Mouse (Mus musculus) MEL (cell line): ENCODE measurements around the gene Mslnl. TPM values are rescaled to one million over a fixed set of nuclear protein-coding genes. Genes with fewer than 3 reads are reported as not detected.

Experiments used
- DNase-seq: peaks from one replicate; pipeline ENCODE4 v3.0.0; 2011; ENCODE audit warnings: low read depth, low spot score
- H3K27ac ChIP-seq: 2 replicates; pipeline ENCODE4 v1.5.1; 2012; ENCODE audit warnings: low read depth, mild to moderate bottlenecking, control low read depth, low read length, moderate library complexity; ENCODE audit not compliant: control insufficient read depth
- H3K27me3 ChIP-seq, 2 experiments: fragments of 150-350 bp in 1 of 2; sonication (generic) in 1 of 2; 2 replicates each; pipeline ENCODE4 v1.6.1; 2012; ENCODE audit warnings: low read length in 2 of 2, mild to moderate bottlenecking in 2 of 2, improper control_type of control experiment in 1 of 2, moderate library complexity in 1 of 2; ENCODE audit not compliant: insufficient read depth in 2 of 2, control insufficient read depth in 1 of 2
- H3K36me3 ChIP-seq, 2 experiments: 2 replicates each; pipeline ENCODE4 v1.6.1; 2012 to 2014; ENCODE audit warnings: low read length in 2 of 2, improper control_type of control experiment in 1 of 2, inconsistent platforms in 1 of 2, mild to moderate bottlenecking in 1 of 2; ENCODE audit not compliant: insufficient read depth in 2 of 2, control insufficient read depth in 1 of 2
- H3K4me1 ChIP-seq, 2 experiments: fragments of 150-350 bp in 1 of 2; sonication (generic) in 1 of 2; 2 replicates each; pipeline ENCODE4 v1.6.1; 2012; ENCODE audit warnings: low read length in 2 of 2, improper control_type of control experiment in 1 of 2, mild to moderate bottlenecking in 1 of 2; ENCODE audit not compliant: insufficient read depth in 2 of 2, control insufficient read depth in 1 of 2
- H3K4me3 ChIP-seq, 2 experiments: fragments of 150-350 bp in 1 of 2; sonication (generic) in 1 of 2; 2 replicates each; pipeline ENCODE4 v1.5.1; 2012; ENCODE audit warnings: low read depth in 2 of 2, low read length in 2 of 2, mild to moderate bottlenecking in 2 of 2, moderate library complexity in 2 of 2, control low read depth in 1 of 2, improper control_type of control experiment in 1 of 2; ENCODE audit not compliant: control insufficient read depth in 1 of 2, insufficient read depth in 1 of 2
- H3K79me2 ChIP-seq: 2 replicates; pipeline ENCODE4 v1.6.1; 2012; ENCODE audit warnings: mild to moderate bottlenecking, low read length, moderate library complexity; ENCODE audit not compliant: control insufficient read depth, poor library complexity, insufficient read depth
- H3K9ac ChIP-seq: 2 replicates; pipeline ENCODE4 v1.6.1; 2012; ENCODE audit warnings: low read depth, mild to moderate bottlenecking, control low read depth, low read length, moderate library complexity; ENCODE audit not compliant: control insufficient read depth, poor library complexity, severe bottlenecking
- H3K9me3 ChIP-seq: fragments of 150-350 bp; sonication (generic); replicated peaks from 2 replicates; pipeline ENCODE4 v1.6.1; 2012; ENCODE audit warnings: mild to moderate bottlenecking, low read length, improper control_type of control experiment, moderate library complexity; ENCODE audit not compliant: insufficient read depth
- CHD2 ChIP-seq: IDR thresholded peaks from 2 replicates; pipeline ENCODE4 v1.6.1; 2011; ENCODE audit warnings: low read length, improper control_type of control experiment
- CTCF ChIP-seq, 3 experiments: IDR thresholded peaks in 2 of 3; conservative IDR thresholded peaks in 1 of 3; 2 replicates each; pipeline ENCODE4 v1.5.1; 2011 to 2012; ENCODE audit warnings: low read length in 3 of 3, low read depth in 2 of 3, mild to moderate bottlenecking in 2 of 3, improper control_type of control experiment in 1 of 3, inconsistent platforms in 1 of 3, mixed read lengths in 1 of 3, moderate library complexity in 1 of 3; ENCODE audit not compliant: control insufficient read depth in 1 of 3, insufficient read depth in 1 of 3, poor library complexity in 1 of 3, severe bottlenecking in 1 of 3
- ETS1 ChIP-seq: IDR thresholded peaks from 2 replicates; pipeline ENCODE4 v1.6.1; 2012; ENCODE audit warnings: low read depth, mild to moderate bottlenecking, inconsistent platforms, low read length, improper control_type of control experiment, moderate library complexity
- GABPA ChIP-seq: IDR thresholded peaks from 2 replicates; pipeline ENCODE4 v1.6.1; 2012; ENCODE audit warnings: low read depth, mild to moderate bottlenecking, inconsistent platforms, low read length, improper control_type of control experiment, moderate library complexity
- GATA1 ChIP-seq: IDR thresholded peaks from 2 replicates; pipeline ENCODE4 v1.6.1; 2011; ENCODE audit warnings: low read depth, low read length, improper control_type of control experiment
- JUND ChIP-seq: IDR thresholded peaks from 2 replicates; pipeline ENCODE4 v1.6.1; 2011; ENCODE audit warnings: low read depth, mild to moderate bottlenecking, improper control_type of control experiment, low read length
- KAT2A ChIP-seq: conservative IDR thresholded peaks from 2 replicates; pipeline ENCODE4 v1.6.1; 2012; ENCODE audit warnings: low read depth, low read length, improper control_type of control experiment, inconsistent platforms
- MAX ChIP-seq: IDR thresholded peaks from 2 replicates; pipeline ENCODE4 v1.6.1; 2011; ENCODE audit warnings: low read length, improper control_type of control experiment
- MAZ ChIP-seq: IDR thresholded peaks from 2 replicates; pipeline ENCODE4 v1.6.1; 2012; ENCODE audit warnings: low read depth, mild to moderate bottlenecking, inconsistent platforms, low read length, improper control_type of control experiment
- MXI1 ChIP-seq: IDR thresholded peaks from 2 replicates; pipeline ENCODE4 v1.6.1; 2011; ENCODE audit warnings: mild to moderate bottlenecking, low read depth, low read length, improper control_type of control experiment
- POLR2AphosphoS5 ChIP-seq: IDR thresholded peaks from 2 replicates; pipeline ENCODE4 v1.6.1; 2012; ENCODE audit warnings: low read depth, borderline replicate concordance, mild to moderate bottlenecking, inconsistent platforms, low read length, moderate library complexity, mixed read lengths
- RAD21 ChIP-seq: IDR thresholded peaks from 2 replicates; pipeline ENCODE4 v1.6.1; 2011; ENCODE audit warnings: mild to moderate bottlenecking, low read depth, low read length, improper control_type of control experiment
- RCOR1 ChIP-seq: IDR thresholded peaks from 2 replicates; pipeline ENCODE4 v1.6.1; 2012; ENCODE audit warnings: low read depth, mild to moderate bottlenecking, inconsistent platforms, low read length, improper control_type of control experiment
- SMC3 ChIP-seq: IDR thresholded peaks from 2 replicates; pipeline ENCODE4 v1.6.1; 2011; ENCODE audit warnings: low read depth, low read length, improper control_type of control experiment
- TBP ChIP-seq: IDR thresholded peaks from 2 replicates; pipeline ENCODE4 v1.8.0; 2011; ENCODE audit warnings: low read depth, low read length, improper control_type of control experiment
- TCF12 ChIP-seq: IDR thresholded peaks from 2 replicates; pipeline ENCODE4 v1.6.1; 2014; ENCODE audit warnings: low read depth, mild to moderate bottlenecking, inconsistent platforms, low read length, improper control_type of control experiment, moderate library complexity
- UBTF ChIP-seq: IDR thresholded peaks from 2 replicates; pipeline ENCODE4 v1.6.1; 2012; ENCODE audit warnings: low read depth, mild to moderate bottlenecking, inconsistent platforms, low read length, improper control_type of control experiment, moderate library complexity, borderline replicate concordance; ENCODE audit not compliant: insufficient read depth
- USF1 ChIP-seq: IDR thresholded peaks from 2 replicates; pipeline ENCODE4 v1.6.1; 2014; ENCODE audit warnings: low read depth, mild to moderate bottlenecking, inconsistent platforms, low read length, improper control_type of control experiment, moderate library complexity
- USF2 ChIP-seq, 2 experiments: IDR thresholded peaks; 2 replicates each; pipeline ENCODE4 v1.6.1; 2011 to 2012; ENCODE audit warnings: improper control_type of control experiment in 2 of 2, low read length in 2 of 2, borderline replicate concordance in 1 of 2, inconsistent platforms in 1 of 2, low read depth in 1 of 2, mild to moderate bottlenecking in 1 of 2; ENCODE audit not compliant: insufficient read depth in 1 of 2
- ZC3H11A ChIP-seq: IDR thresholded peaks from 2 replicates; pipeline ENCODE4 v1.6.1; 2012; ENCODE audit warnings: low read depth, mild to moderate bottlenecking, inconsistent platforms, low read length, improper control_type of control experiment
- ZKSCAN1 ChIP-seq: IDR thresholded peaks from 2 replicates; pipeline ENCODE4 v1.6.1; 2012; ENCODE audit warnings: low read depth, mild to moderate bottlenecking, inconsistent platforms, low read length, improper control_type of control experiment, moderate library complexity
- polyA plus RNA-seq, 2 experiments: library from polyadenylated mRNA; stranded (reverse) in 1 of 2; unstranded in 1 of 2; fragments of >175 nt in 1 of 2; fragments of >200 nt in 1 of 2; gene quantifications; 2 replicates each; pipeline versions ENCODE4 v1.2.1 to v1.2.4; 2012; ENCODE audit warnings: low replicate concordance in 2 of 2, low read depth in 1 of 2; ENCODE audit not compliant: insufficient read length in 2 of 2, insufficient read depth in 1 of 2, missing spikeins in 1 of 2
- total RNA-seq: library from RNA; depleted of rRNA; stranded (reverse); fragments of 300-350 nt; gene quantifications from 2 replicates; pipeline ENCODE4 v1.2.3, GENCODE M21; 2012

The Mslnl gene
- total and polyA plus RNA-seq, 3 experiments, result 0.08 TPM; not detected in 1

GRCm38 (mm10) chr17:25755086-25755485 lies 19.2 kb downstream of the Mslnl start:
- no peaks in the 10 kb centered on the region for H3K79me2 ChIP-seq
- TF ChIP-seq KAT2A (no peak), ZKSCAN1 (no peak), JUND (no peak), ZC3H11A (no peak), MAZ (no peak), USF2 (IDR thresholded peaks at IDR 0.05; ENCODE audit: borderline replicate concordance in 1 of 2, insufficient read depth in 1 of 2, low read depth in 1 of 2, low read length in 2 of 2) (no peak), CTCF (IDR thresholded peaks at IDR 0.05 in 2 of 3, conservative IDR thresholded peaks at IDR 0.05 in 1 of 3; ENCODE audit: control insufficient read depth in 1 of 3, insufficient read depth in 1 of 3, low read depth in 2 of 3, low read length in 3 of 3, poor library complexity in 1 of 3, severe bottlenecking in 1 of 3) (no peak), SMC3 (no peak), UBTF (no peak), RCOR1 (no peak), MAX (no peak), TCF12 (no peak), POLR2AphosphoS5 (no peak), RAD21 (no peak), GABPA (no peak), MXI1 (no peak), TBP (no peak), GATA1 (no peak)
- TF ChIP-seq, all 39 proteins: peak for 0
- Histone ChIP-seq H3K27me3 (peaks cover 0 to 10% of the 10 kb centered on the region in 2 experiments; a peak in 3 of 4 replicates), H3K4me3 (no peak overlapping the region), H3K27ac (no peak overlapping the region), H3K4me1 (no peaks in the 10 kb centered on the region), H3K9ac (no peak overlapping the region), H3K36me3 (no peaks in the 10 kb centered on the region), H3K9me3 (no peaks in the 10 kb centered on the region)
- no peak for DNase-seq

GRCm38 (mm10) chr17:25755627-25756377 lies 20.0 kb downstream of the Mslnl start:
- Histone ChIP-seq H3K27ac (no peak overlapping the region), H3K79me2 (no peaks in the 10 kb centered on the region), H3K36me3 (no peaks in the 10 kb centered on the region), H3K9ac (no peak overlapping the region), H3K27me3 (peaks cover 0 to 10% of the 10 kb centered on the region in 2 experiments; a peak in 3 of 4 replicates), H3K4me3 (no peak overlapping the region)
- no peak for TF ChIP-seq USF1
- no peak for TF ChIP-seq SMC3
- no peak for TF ChIP-seq CHD2
- TF ChIP-seq ETS1, result no peak
- TF ChIP-seq, all 39 proteins: peak for 0
- Histone ChIP-seq H3K4me1 (no peaks in the 10 kb centered on the region), H3K9me3 (no peaks in the 10 kb centered on the region)
- DNase-seq, result no peak
